8 mouse cellular contexts compared by ENCODE assay signal in genomic region chr16:90628605-90629120, GRCm38 (mm10).
DNase-seq lines count a peak whose midpoint lies in the region; ATAC-seq and TF ChIP-seq lines count a peak whose summit lies in the region.

No protein-coding gene starts in this region.

- 31% methylated on average over 13 of the region's 13 CpGs for WGBS in lung, embryonic 16.5 days
- 34% methylated on average over 13 of the region's 13 CpGs for WGBS in limb, embryonic 10.5 days
- WGBS in olfactory bulb, adult 2 months, result 44% methylated on average over 13 of the region's 13 CpGs

- H3K27ac ChIP-seq in lung, embryonic 16.5 days (ENCODE audit: low read length), result peak overlapping the region; percentile 93
- H3K27ac ChIP-seq in limb, embryonic 10.5 days, result peak overlapping the region; percentile 90
- H3K27ac ChIP-seq in olfactory bulb, adult 2 months (ENCODE audit: insufficient read depth, low read depth, low read length), result peak overlapping the region; percentile 73

- H3K36me3 ChIP-seq in lung, embryonic 16.5 days (ENCODE audit: control insufficient read depth, insufficient read depth, low read length), result no peaks in the 10 kb centered on the region
- no peaks in the 10 kb centered on the region for H3K36me3 ChIP-seq in limb, embryonic 10.5 days

- peaks cover 42% of the 10 kb centered on the region for H3K4me1 ChIP-seq in lung, embryonic 16.5 days (replicated peaks; ENCODE audit: control insufficient read depth, insufficient read depth, low read length)
- H3K4me1 ChIP-seq in limb, embryonic 10.5 days, result peaks cover 58% of the 10 kb centered on the region
- H3K4me1 ChIP-seq in olfactory bulb, adult 2 months (ENCODE audit: control insufficient read depth, insufficient read depth, low read length), result peaks cover 24% of the 10 kb centered on the region

- TF ChIP-seq CTCF in olfactory bulb, adult 2 months (IDR thresholded peaks at IDR 0.05; ENCODE audit: insufficient read depth, low read depth, low read length), result no peak

- TF ChIP-seq POLR2A in olfactory bulb, adult 2 months (IDR thresholded peaks at IDR 0.05; ENCODE audit: insufficient read depth, low read depth, low read length), result no peak

- H3K27me3 ChIP-seq in lung, embryonic 16.5 days (ENCODE audit: control insufficient read depth, insufficient read depth, low read depth, low read length), result no peaks in the 10 kb centered on the region
- no peaks in the 10 kb centered on the region for H3K27me3 ChIP-seq in limb, embryonic 10.5 days (ENCODE audit: low read depth, poor library complexity, severe bottlenecking)

- no peak overlapping the region for H3K4me3 ChIP-seq in lung, embryonic 16.5 days (ENCODE audit: low read length)
- H3K4me3 ChIP-seq in limb, embryonic 10.5 days, result peak overlapping the region; percentile 27; the same call in 1 of the 2 replicates
- H3K4me3 ChIP-seq in olfactory bulb, adult 2 months (ENCODE audit: insufficient read depth, low read depth, low read length), result no peak overlapping the region

- peak; percentile 17 for DNase-seq in adrenal gland, postnatal 10 days
- no peak for DNase-seq in adrenal gland, postnatal 4 days (ENCODE audit: low spot score in 2 of 2)
- no peak for DNase-seq in lung, postnatal 25 days (ENCODE audit: low spot score)
- DNase-seq in limb, embryonic 10.5 days (ENCODE audit: low spot score), result no peak
- DNase-seq in right cerebral cortex, postnatal 4 days, result no peak
- DNase-seq in retina, embryonic 14.5 days (ENCODE audit: low spot score), result no peak

- no peaks in the 10 kb centered on the region; the same call in 1 of the 2 replicates for H3K9me3 ChIP-seq in lung, embryonic 16.5 days (ENCODE audit: control insufficient read depth, low read length)
- H3K9me3 ChIP-seq in limb, embryonic 10.5 days (replicated peaks), result no peaks in the 10 kb centered on the region

- H3K9ac ChIP-seq in lung, embryonic 16.5 days (ENCODE audit: low read length), result 0 out of 2 replicates have a peak overlapping the region, but pooled peaks have one; percentile 21

- H3K4me2 ChIP-seq in lung, embryonic 16.5 days (ENCODE audit: low read depth, low read length), result no peak overlapping the region

- peak; percentile 0; the same call in 1 of the 2 replicates for ATAC-seq in lung, embryonic 16.5 days (ENCODE audit: low read depth)
